Mouse (Mus musculus) midbrain, embryonic 11.5 days (tissue): ENCODE data around the gene Il12rb1. TPM values are rescaled to one million over a fixed set of nuclear protein-coding genes. Genes with fewer than 3 reads are reported as not detected.

Source experiments
- ATAC-seq: fragments of 200-750 bp; cut with Nextera tagmentation; 2 replicates; pipeline ENCODE4 v1.8.0; 2017; ENCODE audit warnings: moderate TSS enrichment, moderate library complexity; ENCODE audit not compliant: low FRiP score
- DNase-seq: peaks from one replicate; pipeline ENCODE4 v3.0.0; 2015; ENCODE audit warnings: low spot score; ENCODE audit errors: missing footprints
- H3K27ac ChIP-seq: fragments of 300-500 bp; sonication (generic); 2 replicates; pipeline ENCODE4 v1.5.1; 2014; ENCODE audit warnings: low read depth, low read length
- H3K27me3 ChIP-seq: fragments of 300-500 bp; sonication (generic); 2 replicates; pipeline ENCODE4 v1.6.1; 2014; ENCODE audit warnings: mild to moderate bottlenecking, low read length, moderate library complexity, mixed read lengths; ENCODE audit not compliant: control insufficient read depth, insufficient read depth
- H3K36me3 ChIP-seq: fragments of 300-500 bp; sonication (generic); 2 replicates; pipeline ENCODE4 v1.6.1; 2014; ENCODE audit warnings: mild to moderate bottlenecking, low read length, moderate library complexity, mixed read lengths; ENCODE audit not compliant: control insufficient read depth, insufficient read depth
- H3K4me1 ChIP-seq: fragments of 300-500 bp; sonication (generic); 2 replicates; pipeline ENCODE4 v1.6.1; 2014; ENCODE audit warnings: low read length; ENCODE audit not compliant: control insufficient read depth, insufficient read depth
- H3K4me2 ChIP-seq: fragments of 300-500 bp; sonication (generic); 2 replicates; pipeline ENCODE4 v1.6.1; 2014; ENCODE audit warnings: mild to moderate bottlenecking, moderate library complexity
- H3K4me3 ChIP-seq: fragments of 300-500 bp; sonication (generic); 2 replicates; pipeline ENCODE4 v1.5.1; 2014; ENCODE audit warnings: low read depth, low read length
- H3K9ac ChIP-seq: fragments of 300-500 bp; sonication (generic); 2 replicates; pipeline ENCODE4 v1.6.1; 2014; ENCODE audit warnings: low read length
- H3K9me3 ChIP-seq: fragments of 300-500 bp; sonication (generic); 2 replicates; pipeline ENCODE4 v1.6.1; 2016; ENCODE audit warnings: low read length; ENCODE audit not compliant: control insufficient read depth
- WGBS: fragments of 180-500 bp; shearing (Covaris S2); extraction: QIAGEN DNeasy Blood & Tissue Kit; methylation state at CpG from one replicate; pipeline ENCODE4 v1.1.7; 2014; 5-methylcytosine and 5-hydroxymethylcytosine counted together
- polyA plus RNA-seq: library from polyadenylated mRNA; unstranded; fragments of >200 nt; fragmentation: Nextera tagmentation; extraction: Ambion mirVana; gene quantifications from 2 replicates; pipeline ENCODE4 v1.2.1, GENCODE M21; 2014

Il12rb1 gene
- polyA plus RNA-seq, 1 experiment from 2014 or later, result 0.38 TPM

DNA sequence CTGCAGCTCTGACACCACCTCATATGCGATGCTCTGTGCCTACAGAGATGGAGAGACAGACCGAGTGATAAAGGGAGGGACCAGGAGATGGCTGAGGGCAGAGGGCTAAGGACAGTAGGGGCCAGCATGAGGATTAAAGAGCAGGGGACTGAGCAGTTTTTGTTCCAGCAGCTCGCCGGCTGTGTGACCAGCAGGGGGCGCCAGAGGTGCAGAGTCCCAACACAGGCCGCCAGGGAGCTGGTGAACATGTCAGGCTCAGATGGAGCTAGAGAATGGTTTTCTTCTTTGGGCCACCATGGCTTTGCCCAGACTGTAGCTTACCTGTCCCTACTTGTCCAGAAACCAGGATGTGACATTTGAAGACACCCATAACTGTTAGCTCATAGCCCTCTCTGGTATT lies 36.3 kb downstream of the Il12rb1 start:
- H3K9me3 ChIP-seq, result no peaks in the 10 kb centered on the region
- WGBS, result 2% methylated on average over 6 of the region's 6 CpGs
- H3K27ac ChIP-seq, result no peak overlapping the region
- DNase-seq (peak; percentile 99), ATAC-seq (peak; percentile 15; the same call in 1 of the 2 replicates)
- H3K27me3 ChIP-seq, result no peaks in the 10 kb centered on the region
- H3K4me1 ChIP-seq, result no peaks in the 10 kb centered on the region
- H3K36me3 ChIP-seq, result no peaks in the 10 kb centered on the region
- no peak overlapping the region for H3K4me3 ChIP-seq
- no peak overlapping the region for H3K9ac ChIP-seq
- no peak overlapping the region for H3K4me2 ChIP-seq

DNA sequence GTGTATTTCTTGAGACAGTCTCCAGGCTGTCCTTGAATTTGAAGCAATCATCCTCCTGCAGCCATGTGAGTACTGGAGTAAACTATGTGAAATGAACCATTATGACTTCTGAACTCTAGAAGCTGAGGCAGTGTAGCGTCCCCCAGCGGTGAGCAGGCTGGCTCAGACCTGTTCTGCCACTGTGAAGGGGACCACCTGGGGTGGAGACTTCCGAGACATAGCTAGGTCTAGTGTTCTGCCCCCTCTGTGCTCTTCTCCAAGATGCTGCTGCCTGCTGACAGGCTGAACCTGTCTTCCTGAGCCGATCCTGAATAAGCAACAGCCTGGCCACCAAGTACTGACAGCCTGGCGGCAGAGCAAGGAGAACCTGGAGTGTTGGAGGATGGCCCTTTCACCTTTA lies 36.9 kb downstream of the Il12rb1 start:
- Histone ChIP-seq H3K4me2 (no peak overlapping the region), H3K27ac (no peak overlapping the region), H3K4me1 (no peaks in the 10 kb centered on the region), H3K4me3 (no peak overlapping the region), H3K36me3 (no peaks in the 10 kb centered on the region), H3K9ac (no peak overlapping the region), H3K27me3 (no peaks in the 10 kb centered on the region), H3K9me3 (no peaks in the 10 kb centered on the region)
- no peak for DNase-seq
- ATAC-seq, result no peak
- WGBS, result 43% methylated on average over 5 of the region's 5 CpGs

DNA sequence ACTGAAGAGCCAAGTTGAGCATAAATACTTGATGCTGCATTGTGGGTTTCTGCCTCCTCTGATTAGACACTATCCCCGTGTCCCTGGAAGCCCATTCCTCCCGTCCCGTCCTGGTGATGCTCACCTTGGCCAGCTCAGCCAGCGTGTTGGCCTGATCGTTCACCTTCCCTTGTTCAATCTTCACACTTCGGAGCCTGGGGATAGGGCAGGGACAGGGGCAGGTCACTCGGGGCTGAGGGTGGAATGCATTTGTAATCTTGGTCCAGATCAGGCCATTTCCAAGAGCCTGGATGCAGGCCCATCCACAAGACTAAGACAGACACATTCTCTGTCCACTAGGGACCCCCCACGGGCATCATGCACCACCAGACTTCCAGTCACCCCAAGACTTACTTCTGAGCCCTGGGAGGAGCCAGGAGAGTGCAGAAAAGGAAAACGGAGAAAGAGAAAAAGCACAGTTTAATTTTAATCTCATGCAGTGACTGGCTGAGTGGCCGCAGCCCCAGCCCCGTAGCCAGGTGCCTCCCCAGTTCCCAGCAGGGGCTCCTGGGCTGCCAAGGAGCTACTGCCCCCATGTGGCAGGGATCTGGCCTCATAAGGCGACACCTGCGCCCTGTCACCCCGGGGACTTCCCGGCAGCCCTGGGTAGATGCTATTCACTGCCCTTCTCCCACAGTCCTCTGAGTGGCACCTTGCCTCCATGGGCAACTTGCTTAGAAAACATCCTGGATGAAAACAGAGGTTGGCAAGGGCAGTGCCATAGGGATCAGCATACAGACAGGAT lies 38.3 kb downstream of the Il12rb1 start:
- Histone ChIP-seq H3K36me3 (no peaks in the 10 kb centered on the region), H3K27ac (no peak overlapping the region), H3K27me3 (no peaks in the 10 kb centered on the region), H3K9me3 (no peaks in the 10 kb centered on the region), H3K9ac (no peak overlapping the region), H3K4me1 (no peaks in the 10 kb centered on the region), H3K4me3 (no peak overlapping the region), H3K4me2 (no peak overlapping the region)
- 53% methylated on average over 15 of the region's 15 CpGs for WGBS
- no peak for ATAC-seq
- no peak for DNase-seq

DNA sequence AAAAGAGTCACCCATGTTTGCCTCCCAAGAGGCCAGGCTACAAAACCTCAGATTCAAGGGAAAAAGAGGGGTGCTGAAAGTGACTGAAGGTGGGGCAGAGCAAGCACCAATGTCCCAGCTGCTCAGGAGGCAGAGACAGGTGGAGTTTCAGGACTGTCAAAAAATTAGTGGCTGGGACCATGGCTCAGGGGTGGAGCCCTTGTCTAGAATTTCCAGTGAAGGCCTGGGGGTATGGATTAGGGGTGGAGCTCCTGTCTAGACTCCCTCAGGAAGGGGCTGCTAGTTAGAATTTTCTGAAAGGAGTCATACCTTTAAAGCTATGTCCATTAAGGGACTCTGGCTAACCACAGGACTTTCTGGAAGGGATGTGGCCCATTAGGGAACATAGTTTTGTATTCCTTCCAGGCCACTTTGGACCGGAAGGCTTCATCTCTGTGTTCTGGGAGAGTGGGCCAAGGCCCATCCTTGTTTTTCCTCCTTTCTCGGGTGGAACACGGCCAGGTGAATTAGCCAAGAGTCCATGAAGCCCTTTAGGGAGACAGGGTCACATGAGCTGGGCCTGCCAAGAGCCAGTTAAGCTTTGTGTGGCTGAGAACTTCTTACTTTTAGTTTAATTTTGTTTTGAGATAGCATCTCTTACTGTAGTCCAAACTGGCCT lies 41.2 kb downstream of the Il12rb1 start:
- H3K9me3 ChIP-seq, result no peaks in the 10 kb centered on the region
- no peak overlapping the region for H3K4me2 ChIP-seq
- H3K27me3 ChIP-seq, result no peaks in the 10 kb centered on the region; the same call in 1 of the 2 replicates
- H3K4me3 ChIP-seq, result no peak overlapping the region
- H3K27ac ChIP-seq, result no peak overlapping the region
- ATAC-seq, result no peak
- DNase-seq, result no peak
- no peak overlapping the region for H3K9ac ChIP-seq
- no peaks in the 10 kb centered on the region for H3K4me1 ChIP-seq
- no peaks in the 10 kb centered on the region for H3K36me3 ChIP-seq
- WGBS, result 85% methylated on average over 3 of the region's 3 CpGs

DNA sequence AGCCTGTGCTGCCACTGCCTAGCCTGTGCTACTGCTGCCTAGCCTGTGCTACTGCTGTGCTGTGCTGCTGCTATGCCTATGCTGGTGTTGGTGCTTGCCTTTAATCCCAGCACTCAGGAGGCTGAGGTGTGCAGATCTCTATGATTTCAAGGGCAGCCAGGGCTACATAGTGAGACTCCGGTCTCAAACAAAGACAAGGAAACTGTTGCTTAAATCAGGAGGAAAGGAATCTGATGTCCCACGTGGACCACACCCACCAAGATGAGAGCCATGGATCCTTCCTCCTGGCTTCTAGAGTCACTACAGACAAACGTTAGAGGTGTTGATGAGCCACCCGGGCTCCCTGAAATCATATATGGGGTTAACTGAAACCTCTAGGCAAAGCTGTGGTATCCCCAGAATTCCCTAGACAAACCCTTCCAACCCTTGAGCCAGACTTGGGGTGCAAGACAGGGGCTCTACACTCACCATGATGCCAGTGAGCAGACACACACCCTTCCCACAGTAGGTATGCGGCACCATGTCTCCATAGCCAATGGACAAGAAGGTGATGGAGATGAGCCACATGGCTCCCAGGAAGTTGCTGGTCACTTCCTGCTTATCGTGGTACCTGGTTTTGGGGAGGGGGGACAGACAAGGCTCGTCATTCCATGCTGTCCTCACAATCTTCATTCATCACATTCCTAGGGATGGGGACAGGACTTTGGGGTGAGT lies 42.0 kb downstream of the Il12rb1 start:
- Histone ChIP-seq H3K27ac (no peak overlapping the region), H3K4me2 (no peak overlapping the region), H3K9me3 (no peaks in the 10 kb centered on the region), H3K27me3 (no peaks in the 10 kb centered on the region; the same call in 1 of the 2 replicates), H3K4me1 (peaks cover 4% of the 10 kb centered on the region; the same call in 1 of the 2 replicates), H3K4me3 (no peak overlapping the region), H3K36me3 (no peaks in the 10 kb centered on the region; the same call in 1 of the 2 replicates), H3K9ac (no peak overlapping the region)
- DNase-seq (no peak), ATAC-seq (no peak)
- WGBS, result 80% methylated on average over 7 of the region's 7 CpGs

DNA sequence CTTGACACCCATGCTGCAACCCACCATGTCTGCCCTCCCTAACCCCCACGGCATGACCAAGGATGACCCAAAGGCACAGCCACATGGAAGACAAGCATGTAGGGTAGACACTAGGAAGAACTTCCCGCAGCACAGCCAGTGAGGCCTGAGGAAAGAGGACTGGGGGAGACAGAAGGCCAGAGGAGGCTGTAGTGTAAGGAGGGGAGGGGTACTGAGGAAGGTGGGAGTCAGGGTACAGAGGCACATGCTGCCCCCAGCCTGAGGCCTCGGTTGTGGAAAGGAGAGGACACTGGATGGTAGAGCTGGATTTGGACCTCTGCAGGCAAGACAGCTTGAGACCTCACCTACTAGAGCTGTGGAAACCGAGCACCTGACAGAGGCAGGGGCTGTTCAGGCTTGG lies 42.7 kb downstream of the Il12rb1 start:
- DNase-seq (no peak), ATAC-seq (no peak)
- no peak overlapping the region for H3K27ac ChIP-seq
- H3K4me1 ChIP-seq, result peaks cover 4% of the 10 kb centered on the region; the same call in 1 of the 2 replicates
- H3K9ac ChIP-seq, result no peak overlapping the region
- no peaks in the 10 kb centered on the region; the same call in 1 of the 2 replicates for H3K27me3 ChIP-seq
- 89% methylated on average over 4 of the region's 4 CpGs for WGBS
- H3K4me2 ChIP-seq, result no peak overlapping the region
- no peaks in the 10 kb centered on the region for H3K9me3 ChIP-seq
- no peaks in the 10 kb centered on the region; the same call in 1 of the 2 replicates for H3K36me3 ChIP-seq
- H3K4me3 ChIP-seq, result no peak overlapping the region

DNA sequence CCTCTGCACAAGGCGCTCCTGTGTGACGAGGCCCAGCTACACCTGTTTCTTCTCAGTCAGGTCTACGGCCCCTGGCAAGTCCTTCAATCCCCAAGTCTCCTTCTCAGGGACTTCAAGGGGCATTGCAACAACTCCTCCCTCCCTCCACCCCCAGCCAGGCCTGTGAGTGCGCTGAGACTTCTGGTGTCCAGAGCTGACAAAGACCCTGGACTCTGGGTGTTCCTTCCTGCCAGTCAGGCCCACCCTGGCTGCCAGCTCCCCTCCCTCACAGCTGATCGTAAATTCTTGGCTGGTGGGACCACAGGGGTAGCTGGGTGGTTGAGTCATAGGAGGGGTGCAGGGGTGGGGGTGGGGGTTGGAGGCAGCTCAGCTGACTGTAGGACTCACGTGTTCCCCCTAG lies 43.6 kb downstream of the Il12rb1 start:
- DNase-seq, result no peak
- WGBS, result 71% methylated on average over 6 of the region's 6 CpGs
- no peak overlapping the region for H3K4me3 ChIP-seq
- H3K4me1 ChIP-seq, result peaks cover 9% of the 10 kb centered on the region; the same call in 1 of the 2 replicates
- no peak overlapping the region for H3K4me2 ChIP-seq
- no peaks in the 10 kb centered on the region; the same call in 1 of the 2 replicates for H3K36me3 ChIP-seq
- H3K9me3 ChIP-seq, result no peaks in the 10 kb centered on the region
- no peaks in the 10 kb centered on the region; the same call in 1 of the 2 replicates for H3K27me3 ChIP-seq
- ATAC-seq, result no peak
- H3K27ac ChIP-seq, result no peak overlapping the region
- no peak overlapping the region for H3K9ac ChIP-seq

DNA sequence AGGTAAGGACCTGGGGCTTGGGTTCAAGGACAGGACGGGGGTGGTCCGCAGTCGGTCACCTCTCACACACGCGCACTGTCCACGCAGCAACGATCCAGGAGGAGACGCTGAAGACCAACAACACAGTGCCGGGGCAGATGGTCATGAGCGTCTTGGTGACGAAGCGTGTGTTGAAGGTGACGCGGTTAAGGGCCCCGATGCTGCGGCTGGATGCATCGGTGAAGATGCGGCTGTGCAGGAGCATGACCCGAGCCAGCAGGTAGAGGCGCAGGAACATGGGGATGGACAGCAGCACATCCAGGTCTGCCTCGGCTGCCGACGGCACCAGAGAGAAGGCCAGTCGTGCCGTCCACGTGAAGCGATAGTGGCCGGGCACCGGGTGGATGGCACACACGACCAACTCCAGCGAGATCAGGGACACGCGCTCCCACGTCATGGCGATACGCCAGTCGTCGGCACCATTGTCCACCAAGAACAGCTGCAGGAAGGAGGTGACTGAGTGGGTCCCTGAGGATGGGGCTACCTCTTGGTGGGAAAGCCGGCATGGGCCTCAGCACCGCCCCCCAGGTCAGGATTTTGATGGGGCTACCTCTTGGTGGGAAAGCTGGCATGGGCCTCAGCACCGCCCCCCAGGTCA lies 44.5 kb downstream of the Il12rb1 start:
- ATAC-seq (no peak), DNase-seq (no peak)
- 91% methylated on average over 41 of the region's 41 CpGs for WGBS
- peaks cover 18% of the 10 kb centered on the region for H3K4me1 ChIP-seq
- no peaks in the 10 kb centered on the region; the same call in 1 of the 2 replicates for H3K36me3 ChIP-seq
- H3K4me2 ChIP-seq, result no peak overlapping the region
- no peak overlapping the region for H3K4me3 ChIP-seq
- no peaks in the 10 kb centered on the region; the same call in 1 of the 2 replicates for H3K27me3 ChIP-seq
- no peak overlapping the region for H3K9ac ChIP-seq
- H3K9me3 ChIP-seq, result no peaks in the 10 kb centered on the region
- no peak overlapping the region for H3K27ac ChIP-seq
